Mouse (Mus musculus) Patski (cell line): ENCODE results near the gene Cox17. TPM values are rescaled to one million over a fixed set of nuclear protein-coding genes. Genes with fewer than 3 reads are reported as not detected.
"Not testable (repeated sequence)": the region's sequence is repeated elsewhere in the genome, so short reads cannot be mapped to it uniquely, and the experiment has no call there.

ENCODE experiments used
- ATAC-seq: fragments of 100-300 bp; one replicate; pipeline ENCODE4 v1.8.0; 2021
- CTCF ChIA-PET: fragments of 350-600 bp; sonication (Branson Sonifier 250); formaldehyde crosslinking; loops from one replicate; lab custom pipeline; 2022; ENCODE audit warnings: inconsistent platforms; lab: Charles Lee
- POLR2A ChIA-PET: fragments of 350-600 bp; sonication (Branson Sonifier 250); formaldehyde crosslinking; loops from one replicate; lab custom pipeline; 2022; ENCODE audit warnings: antibody characterized with exemption, inconsistent platforms; lab: Charles Lee
- DNase-seq: peaks from one replicate; pipeline ENCODE4 v3.0.0-alpha.2; 2011; ENCODE audit warnings: low read depth, low spot score
- H3K27me3 ChIP-seq: fragments of 371-371 bp; one replicate; pipeline ENCODE4 v1.5.1; 2021
- CTCF ChIP-seq: fragments of 100-300 bp; IDR thresholded peaks from one replicate; pipeline ENCODE4 v1.5.1; 2021
- in situ Hi-C: fragments of 300-500 bp; cut with MboI; formaldehyde crosslinking; loops from 3 replicates; pipeline ENCODE4 v1.11.1; 2018; ENCODE audit warnings: low pct_unique_long_range_greater_than_20kb, mixed read lengths
- polyA plus RNA-seq: library from polyadenylated mRNA; unstranded; gene quantifications from one replicate; pipeline ENCODE4 v1.2.3, GENCODE M21; 2021

Gene Cox17
- polyA plus RNA-seq, 1 experiment from 2014 or later: 271 TPM

DNA sequence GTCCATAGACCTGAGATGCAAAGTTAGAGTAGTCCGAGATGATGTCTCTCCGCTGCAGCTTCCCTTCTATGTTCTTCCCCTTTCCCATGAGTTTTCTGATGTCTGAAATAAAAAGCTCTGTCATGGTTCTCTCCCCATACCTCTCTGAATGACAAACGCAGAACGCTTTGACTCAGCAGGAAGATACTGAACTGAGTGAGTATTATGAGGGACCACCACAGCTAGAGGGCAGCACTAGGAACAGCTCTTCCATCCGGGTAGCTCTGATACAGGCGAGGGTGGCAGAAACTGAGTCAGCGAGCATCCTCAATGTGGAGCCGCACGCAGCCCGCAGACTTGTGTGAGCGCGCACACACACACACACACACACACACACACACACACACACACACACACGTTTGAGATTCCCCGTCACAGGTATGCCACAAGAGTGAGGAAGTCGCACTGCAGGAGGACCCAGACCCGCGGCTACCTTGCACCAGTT lies 25.3 kb upstream of the Cox17 start:
- POLR2A ChIA-PET: no interaction called here
- in situ Hi-C loops: no loop called here
- H3K27me3 ChIP-seq: no peaks in the 10 kb centered on the region
- DNase-seq: no peak
- ATAC-seq: no peak
- CTCF ChIA-PET: interaction anchor here (0.8 to 1.9 kb wide), 10 partner anchors 9 to 75 kb away, joined by 3 to 5 read pairs (median 3); no protein-coding TSS in a partner anchor
- TF ChIP-seq CTCF: peak; percentile 53

DNA sequence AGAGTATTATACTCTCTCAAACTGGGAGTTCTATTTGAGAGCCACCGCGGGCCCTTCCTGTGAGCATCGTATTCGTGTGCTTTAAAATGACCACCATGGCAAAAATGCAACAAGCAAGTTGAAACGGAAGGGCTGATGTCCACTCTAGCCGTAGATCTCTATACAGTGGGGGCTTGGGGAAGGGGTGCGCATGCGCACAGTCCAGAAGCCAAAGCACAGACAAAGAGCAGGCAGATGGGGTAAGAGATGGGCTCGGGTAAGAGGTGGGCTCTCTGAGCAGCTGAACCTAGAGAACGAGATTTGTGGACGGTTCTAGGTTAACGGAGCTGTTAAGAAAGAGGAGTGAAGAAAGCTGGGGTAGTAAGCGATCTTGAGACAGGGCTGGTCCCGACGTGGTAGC lies 22.5 kb upstream of the Cox17 start:
- POLR2A ChIA-PET: no interaction called here
- ATAC-seq: no peak

DNA sequence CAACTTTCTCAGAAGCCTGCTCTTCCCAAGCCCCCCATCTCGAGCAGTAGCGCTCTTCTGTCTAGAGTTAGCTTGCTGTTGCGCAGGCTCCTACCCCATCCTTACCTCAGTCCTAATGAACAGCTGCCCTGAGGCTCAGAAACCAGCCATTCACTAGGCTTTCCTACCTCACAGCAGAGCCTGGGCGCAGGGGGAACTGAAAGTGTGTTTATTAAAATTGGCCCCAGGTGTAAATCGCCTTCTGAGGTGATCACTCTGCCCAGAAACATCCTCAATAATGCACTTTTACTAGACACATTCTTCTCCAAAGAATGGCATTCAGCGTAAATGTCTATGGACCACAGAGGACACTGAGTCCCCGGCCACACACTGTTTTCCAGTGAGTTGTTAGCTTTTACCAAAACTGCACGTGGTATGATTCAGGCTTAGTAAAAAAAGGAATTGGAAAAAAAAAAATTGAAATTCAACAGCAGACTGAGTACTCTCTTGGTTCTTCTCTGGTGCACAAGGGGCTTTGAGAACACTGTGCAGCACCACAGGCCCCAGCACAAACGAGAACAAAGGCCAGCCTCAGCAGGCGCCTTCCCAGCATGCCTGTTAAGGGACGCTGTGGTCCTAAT lies 19.9 kb upstream of the Cox17 start:
- CTCF ChIA-PET: no interaction called here
- no peaks in the 10 kb centered on the region for H3K27me3 ChIP-seq
- POLR2A ChIA-PET: no interaction called here
- DNase-seq (no peak), ATAC-seq (no peak)
- no peak for TF ChIP-seq CTCF
- in situ Hi-C loops: no loop called here

More for the DNA sequence above, 22.5 kb upstream of the Cox17 start:
- in situ Hi-C loops: no loop called here
- CTCF ChIA-PET: no interaction called here
- no peak for TF ChIP-seq CTCF
- H3K27me3 ChIP-seq: no peaks in the 10 kb centered on the region
- DNase-seq: no peak

DNA sequence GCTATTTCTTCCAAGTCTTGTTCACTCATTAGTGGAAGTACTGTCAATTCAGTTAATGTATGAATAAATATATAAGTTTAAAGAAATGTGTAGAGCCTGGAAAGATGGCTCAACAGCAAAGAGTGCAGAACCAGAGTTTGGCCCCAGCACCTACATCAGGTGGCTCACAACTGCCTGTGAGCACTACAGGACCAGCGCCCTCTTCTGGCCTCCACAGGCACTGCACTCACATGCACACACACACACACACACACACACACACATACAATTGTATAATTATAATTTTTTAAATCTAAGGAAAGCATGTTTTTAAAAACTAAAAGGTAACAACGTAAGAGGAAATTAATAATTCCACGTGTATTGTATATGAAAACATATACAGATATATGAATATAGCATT lies 17.5 kb upstream of the Cox17 start:
- ATAC-seq: no peak
- no peak for DNase-seq
- in situ Hi-C loops: no loop called here
- POLR2A ChIA-PET: interaction anchor here (0.6 kb wide), 1 partner anchor 194 kb away, joined by 3 read pairs; no protein-coding TSS in a partner anchor
- TF ChIP-seq CTCF: peak; percentile 42
- H3K27me3 ChIP-seq: no peaks in the 10 kb centered on the region
- CTCF ChIA-PET: interaction anchor here (0.7 kb wide), 1 partner anchor 185 kb away, joined by 3 read pairs; no protein-coding TSS in a partner anchor

DNA sequence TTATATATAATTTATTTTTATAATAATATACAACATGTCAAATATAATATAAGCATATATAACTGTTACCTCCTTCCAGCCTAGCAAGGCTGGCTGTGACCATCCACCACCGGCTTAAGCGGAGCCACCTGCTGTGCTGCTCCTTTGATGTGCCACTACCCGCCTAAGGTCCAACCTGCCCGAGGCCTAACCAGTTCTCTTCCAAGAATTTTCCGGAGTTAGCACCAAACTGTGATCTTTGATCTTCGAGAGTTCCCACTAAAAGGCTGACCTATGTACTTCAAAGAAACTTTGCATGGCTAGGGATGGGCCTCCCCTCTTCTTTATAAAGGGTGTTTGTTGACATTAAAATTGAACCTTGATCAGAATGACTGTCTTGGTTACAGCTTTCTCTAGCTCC lies 12.4 kb upstream of the Cox17 start:
- no peaks in the 10 kb centered on the region for H3K27me3 ChIP-seq
- POLR2A ChIA-PET: no interaction called here
- no peak for DNase-seq
- in situ Hi-C loops: no loop called here
- TF ChIP-seq CTCF: no peak
- CTCF ChIA-PET: no interaction called here
- no peak for ATAC-seq

DNA sequence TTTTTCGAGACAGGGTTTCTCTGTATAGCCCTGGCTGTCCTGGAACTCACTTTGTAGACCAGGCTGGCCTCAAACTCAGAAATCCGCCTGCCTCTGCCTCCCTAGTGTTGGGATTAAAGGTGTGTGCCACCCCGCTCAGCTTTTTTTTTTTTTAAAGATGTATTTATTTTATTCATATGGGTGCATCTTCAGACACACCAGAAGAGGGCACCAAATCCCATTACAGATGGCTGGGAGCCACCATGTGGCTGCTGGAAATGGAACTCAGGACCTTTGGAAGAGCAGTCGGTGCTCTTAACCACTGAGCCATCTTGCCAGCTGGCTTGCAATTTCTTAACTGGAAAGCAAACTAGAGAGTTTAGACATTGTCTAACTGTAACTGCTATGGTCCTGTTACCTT lies 8.7 kb upstream of the Cox17 start:
- DNase-seq, H3K27me3 ChIP-seq, in situ Hi-C loops, ATAC-seq: not testable (repeated sequence)
- ChIA-PET POLR2A (interaction anchor here (0.7 kb wide), 1 partner anchor 374 kb away, joined by 3 read pairs; no protein-coding TSS in a partner anchor), CTCF (interaction anchor here (0.6 kb wide), 1 partner anchor 120 kb away, joined by 3 read pairs; no protein-coding TSS in a partner anchor)
- peak; percentile 31 for TF ChIP-seq CTCF

DNA sequence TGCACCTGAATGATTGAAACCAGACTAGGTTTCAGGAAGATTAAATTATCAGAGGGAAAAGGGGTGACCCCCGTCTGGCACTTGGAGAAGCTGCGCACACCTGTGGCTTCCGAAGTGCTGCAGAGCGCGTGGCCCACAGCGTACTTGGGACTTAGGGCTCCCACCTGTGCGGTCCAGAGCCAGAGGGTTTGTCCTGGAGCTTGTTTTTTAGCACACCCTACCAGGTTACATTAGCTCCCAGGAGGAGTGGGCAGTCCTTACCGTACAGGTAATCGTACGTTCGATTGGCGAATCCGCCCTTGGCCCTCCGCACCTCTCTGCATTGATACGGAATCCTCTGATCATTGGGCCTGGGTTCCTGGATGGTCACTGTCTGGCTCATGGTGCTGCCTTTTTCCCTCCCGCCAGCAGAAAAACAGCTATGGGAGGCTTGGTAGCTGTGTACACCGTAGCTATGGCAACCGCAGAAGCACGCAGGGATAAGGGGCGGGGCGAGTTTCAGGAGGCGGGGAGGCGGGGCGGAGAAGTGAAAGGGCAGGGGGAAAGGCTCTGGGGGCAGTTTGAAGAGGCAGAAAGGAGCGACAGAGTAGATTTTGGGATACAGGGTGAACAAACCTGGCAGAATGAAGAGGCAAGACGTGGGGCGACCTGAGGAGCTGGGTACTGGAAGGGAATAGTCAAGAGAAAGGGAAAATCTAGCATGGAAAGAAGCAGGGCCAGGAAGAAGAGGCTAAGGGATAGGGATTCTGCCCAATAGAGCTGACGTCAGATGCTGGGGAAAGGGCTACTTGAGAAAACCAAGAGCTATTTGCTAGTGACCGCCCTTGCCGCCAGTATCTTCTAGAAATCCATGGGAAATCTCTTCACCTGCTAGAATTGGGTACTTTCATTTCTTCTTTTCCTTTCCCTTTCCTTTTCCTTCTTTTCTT lies 5.1 kb upstream of the Cox17 start, which contains the start of gene Maats1:
Gene Maats1 (minus strand): TSS at position 748 of the 929 bp plus-strand sequence.
- no peaks in the 10 kb centered on the region for H3K27me3 ChIP-seq
- in situ Hi-C loops: no loop called here
- POLR2A ChIA-PET: interaction anchor here (0.7 to 0.9 kb wide), 2 partner anchors 23 to 179 kb away, joined by 8 to 11 read pairs; no protein-coding TSS in a partner anchor
- ATAC-seq (no peak), DNase-seq (no peak)
- CTCF ChIA-PET: no interaction called here
- TF ChIP-seq CTCF: no peak

DNA sequence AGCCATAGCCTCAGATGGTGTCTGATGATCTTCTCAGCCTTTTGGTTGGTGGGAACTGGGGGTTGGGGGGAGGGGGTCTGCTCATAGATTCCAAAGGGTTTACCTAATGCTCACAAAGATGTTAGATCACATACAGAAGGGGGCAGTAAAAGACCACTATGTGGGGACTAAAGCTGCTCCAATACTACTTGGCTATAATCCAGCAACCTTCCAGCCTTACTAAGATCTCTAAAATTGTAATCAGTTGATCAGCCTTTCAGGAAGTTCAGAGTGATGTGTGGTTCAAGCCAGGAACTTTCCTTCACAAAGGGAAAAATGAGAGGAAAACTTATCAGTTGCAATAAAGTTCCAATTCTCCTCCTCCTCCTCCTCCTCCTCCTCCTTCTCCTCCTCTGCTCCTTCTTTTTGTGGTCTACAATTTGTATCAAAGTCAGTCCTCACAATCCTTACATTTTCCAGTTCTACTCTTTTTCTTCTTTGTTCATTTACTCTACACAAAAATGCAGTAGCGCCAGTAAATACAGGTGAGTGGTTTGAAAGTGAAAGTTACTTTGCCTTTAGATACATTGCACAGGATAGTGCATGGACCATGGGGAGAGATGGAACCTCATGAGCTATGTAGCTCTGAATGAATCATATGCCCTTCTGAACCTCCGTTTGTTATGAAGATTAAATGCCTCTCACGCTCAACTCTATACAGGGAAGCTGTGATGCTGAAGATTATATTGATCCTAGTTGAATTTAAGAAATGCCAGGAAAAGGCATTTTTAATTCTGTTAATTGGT lies 1.7 kb upstream of the Cox17 start:
- ChIA-PET POLR2A (no interaction called here), CTCF (interaction anchor here (1.2 to 3.9 kb wide), 6 partner anchors 23 to 177 kb away, joined by 3 to 18 read pairs (median 4); partner anchors contain the start of gene Adprh)
- TF ChIP-seq CTCF: peak; percentile 54
- ATAC-seq (no peak), DNase-seq (peak; percentile 24)
- H3K27me3 ChIP-seq: no peaks in the 10 kb centered on the region
- in situ Hi-C loops: loop anchor here (5.0 kb wide), 2 partner anchors 107 to 162 kb away; partner anchors contain the start of gene Adprh

DNA sequence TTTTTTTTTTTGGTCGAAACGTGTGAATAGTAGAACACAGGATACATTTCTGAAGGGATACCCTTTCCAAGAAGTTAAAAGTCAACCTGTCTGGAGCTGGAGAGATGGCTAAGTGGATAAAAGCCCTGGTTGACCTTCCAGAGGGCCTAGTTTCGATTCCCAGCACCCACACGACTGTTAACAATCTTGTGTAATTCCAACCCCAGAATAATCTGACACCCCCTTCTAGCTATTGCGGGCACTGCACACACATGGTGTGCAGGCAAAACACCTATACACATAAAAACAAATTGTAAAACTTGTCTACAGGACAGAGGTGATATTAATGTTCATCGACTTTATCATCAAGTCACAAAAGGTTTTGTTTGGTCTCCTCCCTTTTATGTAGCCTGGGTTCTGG lies 797 bp downstream of the Cox17 start:
- in situ Hi-C loops: loop anchor here (5.0 kb wide), 2 partner anchors 105 to 160 kb away; partner anchors contain the start of gene Adprh
- H3K27me3 ChIP-seq: no peaks in the 10 kb centered on the region
- no peak for ATAC-seq
- POLR2A ChIA-PET: no interaction called here
- no peak for DNase-seq
- no peak for TF ChIP-seq CTCF
- CTCF ChIA-PET: no interaction called here
